Mouse (Mus musculus) embryonic facial prominence, embryonic 10.5 days (tissue): ENCODE data around the gene Slc22a7. TPM values are rescaled to one million over a fixed set of nuclear protein-coding genes. Genes with fewer than 3 reads are reported as not detected.
A peak's percentile ranks its signal among the peaks of the same experiment; 100 is the strongest.

ENCODE experiments used
- DNase-seq: peaks from one replicate; pipeline ENCODE4 v3.0.0-alpha.2; 2017; ENCODE audit warnings: low spot score
- H3K27ac ChIP-seq: fragments of 300-500 bp; sonication (generic); replicated peaks from 2 replicates; pipeline ENCODE4 v1.5.1; 2016; ENCODE audit warnings: mild to moderate bottlenecking
- H3K27me3 ChIP-seq: fragments of 300-500 bp; sonication (generic); replicated peaks from 2 replicates; pipeline ENCODE4 v1.6.1; 2016; ENCODE audit warnings: low read depth, mild to moderate bottlenecking; ENCODE audit not compliant: poor library complexity, severe bottlenecking
- H3K36me3 ChIP-seq: fragments of 300-500 bp; sonication (generic); replicated peaks from 2 replicates; pipeline ENCODE4 v1.6.1; 2016; ENCODE audit warnings: mild to moderate bottlenecking, moderate library complexity
- H3K4me1 ChIP-seq: fragments of 300-500 bp; sonication (generic); 2 replicates; pipeline ENCODE4 v1.6.1; 2016
- H3K4me3 ChIP-seq: fragments of 300-500 bp; sonication (generic); 2 replicates; pipeline ENCODE4 v1.5.1; 2016; ENCODE audit warnings: mild to moderate bottlenecking, moderate library complexity
- H3K9me3 ChIP-seq: fragments of 300-500 bp; sonication (generic); 2 replicates; pipeline ENCODE4 v1.6.1; 2016; ENCODE audit warnings: mild to moderate bottlenecking
- WGBS: fragments of 180-500 bp; shearing (Covaris S2); methylation state at CpG from one replicate; pipeline ENCODE4 v1.1.7; 2016; 5-methylcytosine and 5-hydroxymethylcytosine counted together
- polyA plus RNA-seq: library from polyadenylated mRNA; unstranded; fragments of >200 nt; fragmentation: Nextera tagmentation; extraction: Ambion mirVana; gene quantifications from 2 replicates; pipeline ENCODE4 v1.2.1, GENCODE M21; 2016

The Slc22a7 gene
- polyA plus RNA-seq, 1 experiment from 2014 or later: not detected

DNA sequence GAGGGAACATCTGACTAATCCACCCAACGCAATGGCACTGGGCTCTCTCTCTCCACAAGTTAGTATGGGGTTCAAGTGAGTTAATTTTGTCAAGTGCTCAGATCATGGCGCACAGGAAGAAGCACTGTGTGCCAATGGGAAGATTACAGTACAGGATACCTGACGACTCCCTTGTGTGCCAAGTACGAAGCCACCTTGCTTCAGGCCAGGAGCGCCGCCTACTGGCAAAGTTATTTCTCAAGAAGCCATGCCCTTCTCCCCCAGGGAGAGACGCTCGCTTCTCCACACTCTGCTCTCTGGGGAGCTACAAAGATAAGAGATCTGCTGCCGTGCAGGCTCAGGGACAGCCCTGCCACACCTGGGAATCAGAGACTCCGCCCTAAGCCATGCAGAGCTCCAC, 19.5 kb upstream of the Slc22a7 start:
- peak; percentile 48 for DNase-seq
- 17% methylated on average over 10 of the region's 10 CpGs for WGBS
- no peak overlapping the region for H3K27ac ChIP-seq
- no peak overlapping the region for H3K4me3 ChIP-seq
- no peaks in the 10 kb centered on the region for H3K9me3 ChIP-seq
- no peaks in the 10 kb centered on the region for H3K36me3 ChIP-seq
- H3K4me1 ChIP-seq: peaks cover 63% of the 10 kb centered on the region
- peaks cover 98% of the 10 kb centered on the region for H3K27me3 ChIP-seq

DNA sequence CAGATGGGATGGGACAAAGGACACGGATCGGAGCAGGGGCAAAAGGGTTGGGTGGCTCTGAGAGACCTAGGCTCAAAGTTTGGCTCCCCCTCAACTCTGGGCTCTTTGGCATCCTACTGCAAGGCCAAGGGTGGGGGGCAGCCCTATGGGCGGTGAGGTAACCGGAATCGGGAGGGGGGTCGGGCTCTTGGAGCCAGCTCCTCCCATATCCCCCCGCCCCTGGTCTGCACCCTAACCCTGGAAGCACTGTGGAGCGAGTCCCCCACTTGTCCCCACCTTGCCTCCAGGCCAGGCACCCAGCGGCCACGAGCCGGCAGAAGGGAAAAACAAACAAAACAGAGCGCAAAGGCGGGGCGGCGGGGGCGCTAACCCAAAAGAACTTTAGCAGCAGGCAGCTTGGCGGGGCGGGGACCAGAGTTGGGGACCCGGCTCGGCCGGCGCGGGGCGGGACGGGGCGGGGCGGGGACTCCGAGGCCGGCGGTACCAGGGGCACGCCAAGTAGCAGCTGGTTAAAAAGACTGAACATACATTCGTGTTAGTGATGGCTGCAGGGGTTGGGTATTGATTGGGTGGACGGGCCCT, 16.9 kb upstream of the Slc22a7 start:
- peak overlapping the region; percentile 61 for H3K4me3 ChIP-seq
- peak; percentile 66 for DNase-seq
- no peaks in the 10 kb centered on the region for H3K9me3 ChIP-seq
- peaks cover 94% of the 10 kb centered on the region for H3K27me3 ChIP-seq
- peak overlapping the region; percentile 62; the same call in 1 of the 2 replicates for H3K27ac ChIP-seq
- WGBS: 1% methylated on average over 33 of the region's 33 CpGs
- H3K4me1 ChIP-seq: peaks cover 54% of the 10 kb centered on the region
- H3K36me3 ChIP-seq: no peaks in the 10 kb centered on the region

DNA sequence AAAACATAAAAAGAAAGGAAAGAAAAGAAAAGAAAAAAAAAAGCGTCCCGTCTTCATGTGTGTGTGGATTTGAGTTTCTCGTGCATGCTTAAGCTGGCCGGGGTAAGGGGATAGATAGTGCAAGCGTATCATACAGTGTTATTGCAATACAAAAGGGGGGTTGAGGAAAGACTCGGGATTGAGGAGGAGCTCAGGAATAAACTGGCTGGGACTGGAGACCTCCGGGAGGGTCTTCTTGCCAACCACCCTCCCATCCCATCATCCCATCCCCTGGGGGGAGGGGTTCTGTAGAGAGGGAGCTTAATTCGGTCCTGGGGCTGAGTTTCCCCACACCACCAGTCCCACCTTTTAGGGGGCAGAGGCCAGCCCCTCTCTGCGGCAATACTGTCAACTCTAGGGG, 16.3 kb upstream of the Slc22a7 start:
- peak; percentile 37 for DNase-seq
- peaks cover 87% of the 10 kb centered on the region for H3K27me3 ChIP-seq
- peaks cover 52% of the 10 kb centered on the region for H3K4me1 ChIP-seq
- H3K9me3 ChIP-seq: no peaks in the 10 kb centered on the region
- H3K4me3 ChIP-seq: peak overlapping the region; percentile 61
- H3K36me3 ChIP-seq: no peaks in the 10 kb centered on the region
- WGBS: 3% methylated on average over 9 of the region's 9 CpGs
- H3K27ac ChIP-seq: peak overlapping the region; percentile 62; the same call in 1 of the 2 replicates

DNA sequence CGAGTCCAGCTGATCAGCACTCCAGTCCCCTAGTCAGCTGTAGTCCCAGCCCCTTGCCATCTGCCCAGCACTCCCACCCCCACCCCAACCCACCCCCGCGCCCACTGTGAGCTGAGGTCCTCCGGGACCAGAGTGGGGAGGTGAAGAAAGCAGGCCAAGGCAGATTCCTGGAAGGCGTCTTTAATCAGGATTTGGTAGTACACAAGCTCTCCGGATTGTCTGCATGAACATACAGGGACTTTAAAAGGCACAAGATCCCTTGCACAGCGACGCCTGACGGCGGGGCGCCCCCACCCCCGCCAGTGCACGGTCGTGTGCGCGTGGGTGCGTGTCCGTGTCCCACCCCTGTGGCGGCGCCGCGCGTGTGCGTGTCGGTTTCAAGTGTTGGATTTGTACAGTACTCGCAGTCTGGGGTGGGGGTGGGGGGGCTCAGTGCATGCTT, 15.7 kb upstream of the Slc22a7 start:
- DNase-seq: peak; percentile 37
- peaks cover 52% of the 10 kb centered on the region for H3K4me1 ChIP-seq
- peak overlapping the region; percentile 35; the same call in 1 of the 2 replicates for H3K27ac ChIP-seq
- H3K9me3 ChIP-seq: no peaks in the 10 kb centered on the region
- H3K4me3 ChIP-seq: peak overlapping the region; percentile 61
- 2% methylated on average over 26 of the region's 26 CpGs for WGBS
- H3K36me3 ChIP-seq: no peaks in the 10 kb centered on the region
- H3K27me3 ChIP-seq: peaks cover 82% of the 10 kb centered on the region

DNA sequence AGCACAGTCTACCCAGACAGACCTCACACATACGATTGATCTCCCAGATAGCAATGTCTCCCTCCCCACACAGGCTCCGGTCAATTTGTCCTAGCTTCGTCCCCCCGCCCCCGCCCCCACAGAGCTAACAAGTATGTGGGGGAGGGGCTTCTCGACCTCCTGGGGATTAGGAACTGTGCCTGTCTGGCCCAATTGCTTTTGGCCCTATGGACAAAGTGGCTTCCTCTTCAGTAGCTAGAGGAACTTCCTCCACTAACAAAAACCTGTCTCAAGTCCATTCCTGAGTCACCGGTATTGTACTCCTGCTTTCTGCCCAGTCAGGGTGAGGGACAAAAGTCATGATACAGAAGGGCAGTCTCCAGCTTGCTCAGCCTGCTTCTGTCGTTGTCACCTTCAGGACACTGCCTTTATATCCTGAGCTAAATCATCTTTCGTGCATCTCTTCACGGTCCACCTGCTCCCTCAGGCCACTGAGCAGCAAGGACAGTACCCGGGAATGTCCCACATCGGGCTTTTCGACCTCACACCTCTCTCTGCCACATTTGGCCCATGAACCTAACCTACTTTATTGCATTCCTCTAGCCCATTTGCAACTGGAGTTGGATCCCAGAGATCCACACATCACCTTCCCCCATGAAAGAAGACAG, 15.2 kb upstream of the Slc22a7 start:
- Histone ChIP-seq H3K4me3 (peak overlapping the region; percentile 61), H3K9me3 (no peaks in the 10 kb centered on the region), H3K36me3 (no peaks in the 10 kb centered on the region), H3K27me3 (peaks cover 76% of the 10 kb centered on the region), H3K27ac (0 out of 2 replicates have a peak overlapping the region, but pooled peaks have one; percentile 35), H3K4me1 (peaks cover 47% of the 10 kb centered on the region)
- 5% methylated on average over 13 of the region's 13 CpGs for WGBS
- DNase-seq: no peak

DNA sequence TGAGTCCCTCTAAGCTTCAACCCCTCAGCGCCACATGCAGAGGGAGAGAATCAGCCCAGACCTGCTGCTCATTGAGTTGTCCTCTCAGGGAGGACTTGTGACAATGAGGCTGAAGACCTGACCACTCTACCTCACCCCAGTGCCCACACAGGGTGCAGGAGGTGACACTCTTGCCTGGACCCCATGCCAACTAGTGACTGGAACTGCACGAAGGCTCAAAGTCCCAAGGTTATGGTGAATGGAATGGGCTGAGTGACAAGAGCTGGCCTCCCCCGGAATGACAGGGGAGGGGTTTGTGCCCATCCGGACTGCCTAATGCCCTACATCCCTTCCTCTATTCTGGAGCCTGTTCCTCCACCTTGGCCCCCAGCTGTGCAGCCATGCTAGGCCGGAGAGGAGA, 14.4 kb upstream of the Slc22a7 start:
- H3K9me3 ChIP-seq: no peaks in the 10 kb centered on the region
- H3K27ac ChIP-seq: no peak overlapping the region
- H3K4me3 ChIP-seq: no peak overlapping the region
- peaks cover 76% of the 10 kb centered on the region for H3K27me3 ChIP-seq
- DNase-seq: no peak
- no peaks in the 10 kb centered on the region for H3K36me3 ChIP-seq
- H3K4me1 ChIP-seq: peaks cover 45% of the 10 kb centered on the region
- 26% methylated on average over 5 of the region's 5 CpGs for WGBS

DNA sequence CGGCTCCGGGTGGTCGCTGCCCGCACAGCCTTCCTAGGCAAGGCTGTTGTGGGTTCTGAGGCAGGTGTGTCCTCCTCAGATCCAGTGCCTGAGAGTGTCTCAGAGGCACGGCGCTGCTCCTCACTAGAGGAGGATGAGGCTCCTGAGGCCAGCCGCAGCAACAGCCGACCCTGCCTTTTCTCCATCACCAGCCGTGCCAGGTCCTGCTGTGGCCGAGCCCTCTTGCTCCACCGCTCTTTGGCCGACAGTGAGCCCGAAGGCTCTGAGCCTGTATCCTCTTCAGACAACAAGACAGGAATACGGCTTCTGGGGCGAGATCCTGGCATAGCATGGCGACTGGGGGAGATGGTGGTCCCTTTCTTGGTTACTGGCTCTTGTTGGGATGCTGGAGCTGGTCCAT, 8.0 kb upstream of the Slc22a7 start:
- no peak for DNase-seq
- peaks cover 77% of the 10 kb centered on the region for H3K27me3 ChIP-seq

DNA sequence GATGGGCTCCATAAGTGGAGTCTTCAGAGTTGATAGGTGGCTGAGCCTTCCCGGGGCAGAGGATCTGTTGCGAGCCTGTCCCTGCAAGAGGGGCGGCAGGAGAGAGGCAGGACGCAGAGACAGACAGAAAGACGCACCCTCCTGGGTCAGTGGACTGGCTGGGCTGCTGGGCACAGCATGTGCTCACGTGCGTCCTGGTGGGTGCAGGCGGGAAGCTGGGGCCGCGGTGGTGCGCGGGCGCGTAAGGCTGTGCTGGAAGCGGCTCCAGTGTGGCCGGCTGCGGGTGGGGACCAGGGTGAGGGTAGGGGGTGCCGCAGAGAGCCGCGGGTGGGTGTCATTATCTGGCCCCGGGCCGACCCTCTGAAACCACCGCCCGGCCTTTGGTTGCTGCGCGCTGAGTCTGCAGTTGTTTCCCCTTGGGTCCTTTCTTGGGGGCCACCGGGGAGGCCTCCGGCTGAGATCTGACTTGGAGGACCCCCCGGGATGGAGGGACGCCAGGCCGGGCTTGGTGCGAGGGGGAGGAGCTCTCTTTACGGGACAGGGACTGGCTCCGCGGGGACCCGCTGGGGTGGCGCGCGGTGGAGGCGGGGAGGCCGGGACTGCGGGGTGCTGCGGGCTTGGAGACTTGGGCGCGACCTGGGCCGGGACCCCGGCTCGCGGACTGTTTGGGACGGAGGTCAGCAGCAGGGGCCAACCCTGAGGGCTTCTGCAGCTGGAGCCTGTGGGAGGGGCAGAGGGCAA, 6.8 kb upstream of the Slc22a7 start:
- Histone ChIP-seq H3K4me3 (peak overlapping the region; percentile 62), H3K27ac (peak overlapping the region; percentile 81), H3K4me1 (peaks cover 45% of the 10 kb centered on the region), H3K27me3 (peaks cover 78% of the 10 kb centered on the region), H3K9me3 (no peaks in the 10 kb centered on the region), H3K36me3 (no peaks in the 10 kb centered on the region)
- DNase-seq: peak; percentile 49
- 1% methylated on average over 50 of the region's 50 CpGs for WGBS

More for the DNA sequence above, 8.0 kb upstream of the Slc22a7 start:
- WGBS: 85% methylated on average over 16 of the region's 16 CpGs
- no peaks in the 10 kb centered on the region for H3K36me3 ChIP-seq
- peaks cover 45% of the 10 kb centered on the region for H3K4me1 ChIP-seq
- H3K4me3 ChIP-seq: no peak overlapping the region
- no peak overlapping the region for H3K27ac ChIP-seq
- no peaks in the 10 kb centered on the region for H3K9me3 ChIP-seq

DNA sequence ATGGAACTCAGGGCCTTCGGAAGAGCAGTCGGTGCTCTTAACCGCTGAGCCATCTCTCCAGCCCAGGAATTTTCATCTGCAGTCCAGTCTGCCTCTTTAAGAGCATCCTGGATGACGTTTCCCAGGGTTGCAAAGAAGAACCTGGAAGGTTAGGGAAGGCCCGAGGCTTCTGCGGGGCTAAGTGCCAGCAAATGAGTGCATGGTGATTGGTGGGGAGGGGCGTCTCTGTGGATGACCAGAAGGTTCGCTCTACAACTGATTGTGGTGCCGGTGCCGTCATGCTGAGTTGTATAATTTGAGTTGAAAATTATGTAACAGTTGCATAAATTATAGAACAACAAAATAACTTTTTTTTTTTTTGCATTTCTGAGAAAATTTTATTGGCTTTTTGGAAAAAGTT, 919 bp upstream of the Slc22a7 start:
- DNase-seq: no peak
- H3K27ac ChIP-seq: no peak overlapping the region
- peaks cover 32% of the 10 kb centered on the region for H3K4me1 ChIP-seq
- peaks cover 79% of the 10 kb centered on the region for H3K27me3 ChIP-seq
- no peaks in the 10 kb centered on the region for H3K36me3 ChIP-seq
- no peaks in the 10 kb centered on the region for H3K9me3 ChIP-seq
- H3K4me3 ChIP-seq: no peak overlapping the region
- WGBS: 93% methylated on average over 10 of the region's 10 CpGs

DNA sequence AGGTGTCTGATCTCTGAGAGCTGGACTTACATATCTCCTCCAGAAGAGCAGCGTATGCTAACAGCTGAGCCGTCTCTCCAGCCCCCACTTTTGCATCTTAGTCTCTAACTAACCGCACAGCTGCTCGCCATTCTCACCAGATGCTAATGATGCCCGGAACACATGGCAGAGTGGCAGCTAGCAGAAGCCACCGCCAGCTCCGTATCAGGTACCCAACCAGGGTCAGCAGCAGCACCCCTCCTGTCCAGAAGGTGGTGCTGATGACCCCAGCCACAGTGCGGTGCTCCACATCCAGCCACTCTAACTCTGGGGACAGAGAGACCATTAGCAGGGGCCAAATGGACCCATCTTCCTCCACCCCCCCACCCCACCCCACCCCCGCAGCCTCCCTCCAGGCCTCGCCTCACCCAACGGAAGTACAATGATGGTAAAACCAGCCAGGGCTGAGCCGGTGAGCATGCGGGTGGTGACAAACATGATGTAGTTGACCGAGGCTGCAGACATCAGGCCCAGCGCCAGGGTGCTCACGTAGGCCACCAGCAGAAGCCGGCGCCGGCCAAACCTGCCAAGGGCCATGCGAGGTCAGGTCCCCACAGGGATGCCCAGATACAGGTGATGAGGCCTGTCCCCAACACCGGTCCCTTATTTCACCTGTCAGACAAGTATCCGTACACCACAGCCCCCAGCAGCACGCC, 1.4 kb downstream of the Slc22a7 start:
- peak overlapping the region; percentile 19; the same call in 1 of the 2 replicates for H3K27ac ChIP-seq
- DNase-seq: peak; percentile 66
- peak overlapping the region; percentile 31 for H3K4me3 ChIP-seq
- no peaks in the 10 kb centered on the region for H3K9me3 ChIP-seq
- WGBS: 28% methylated on average over 23 of the region's 23 CpGs
- H3K36me3 ChIP-seq: no peaks in the 10 kb centered on the region
- H3K4me1 ChIP-seq: peaks cover 19% of the 10 kb centered on the region
- peaks cover 67% of the 10 kb centered on the region for H3K27me3 ChIP-seq

DNA sequence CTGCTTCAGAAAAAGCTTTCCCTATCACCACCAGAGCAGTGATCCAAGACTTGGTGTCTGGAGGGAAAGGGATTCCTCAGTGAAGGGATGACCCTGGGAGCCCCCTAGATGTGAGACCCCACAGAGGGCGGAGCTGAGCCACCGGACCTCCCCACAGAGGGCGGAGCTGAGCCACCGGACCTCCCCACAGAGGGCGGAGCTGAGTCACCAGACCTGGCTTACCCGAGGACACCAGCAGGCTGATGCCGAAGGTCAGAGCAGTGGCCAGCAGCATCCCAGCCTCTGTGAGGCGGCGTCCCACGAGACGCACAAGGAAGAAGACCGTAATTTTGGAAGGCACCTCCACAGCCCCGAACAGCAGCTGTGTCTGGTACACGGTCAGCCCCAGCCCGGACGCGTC, 4.6 kb downstream of the Slc22a7 start:
- peak overlapping the region; percentile 44; the same call in 1 of the 2 replicates for H3K27ac ChIP-seq
- peaks cover 81% of the 10 kb centered on the region for H3K27me3 ChIP-seq
- WGBS: 4% methylated on average over 17 of the region's 17 CpGs
- H3K9me3 ChIP-seq: no peaks in the 10 kb centered on the region
- peak overlapping the region; percentile 50 for H3K4me3 ChIP-seq
- H3K36me3 ChIP-seq: no peaks in the 10 kb centered on the region
- peaks cover 36% of the 10 kb centered on the region for H3K4me1 ChIP-seq
- DNase-seq: peak; percentile 63

DNA sequence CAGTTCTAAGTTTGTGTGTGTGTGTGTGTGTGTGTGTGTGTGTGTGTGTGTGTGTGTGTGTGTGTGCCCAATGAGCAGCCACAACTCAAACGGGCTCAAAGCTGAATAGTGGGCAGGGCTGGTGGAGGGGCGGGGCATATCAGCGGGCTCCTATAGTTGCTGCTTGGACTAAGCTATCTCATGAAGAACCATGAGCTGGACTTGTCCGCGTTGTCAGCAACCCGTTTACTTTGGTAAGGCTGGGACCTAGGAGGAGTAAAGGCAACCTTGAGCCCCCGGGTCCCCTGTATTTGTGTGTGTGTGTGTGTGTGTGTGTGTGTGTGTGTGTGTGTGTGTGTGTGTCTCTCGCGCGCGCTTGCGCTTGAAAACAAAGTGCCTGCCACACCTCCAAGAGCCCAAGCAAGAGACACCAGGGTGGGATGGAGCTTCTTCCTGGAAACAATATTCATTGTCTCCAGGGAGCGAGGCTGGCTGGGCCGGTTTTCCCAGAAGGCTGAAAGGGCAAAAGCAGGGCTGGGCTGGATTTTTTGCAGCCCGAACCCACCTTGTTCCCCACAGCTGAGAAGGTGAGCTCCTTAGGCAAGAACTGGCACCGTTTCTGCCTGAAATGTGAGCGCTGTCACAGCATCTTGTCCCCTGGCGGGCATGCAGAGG, 9.4 kb downstream of the Slc22a7 start, which contains the start of gene Crip3:
Gene Crip3, plus strand, starts transcription at position 166 of the 654 bp plus-strand sequence.
- DNase-seq: peak; percentile 53
- no peaks in the 10 kb centered on the region for H3K36me3 ChIP-seq
- peaks cover 25% of the 10 kb centered on the region for H3K4me1 ChIP-seq
- no peak within 1 kb of the TSS for H3K27ac ChIP-seq
- H3K9me3 ChIP-seq: no peaks in the 10 kb centered on the region
- peak within 1 kb of the TSS; percentile 47 for H3K4me3 ChIP-seq
- 6% methylated on average over 18 of the region's 18 CpGs for WGBS
- peaks cover 39% of the 10 kb centered on the region for H3K27me3 ChIP-seq
